Mouse (Mus musculus) embryonic facial prominence, embryonic 11.5 days (tissue): Measurements from ENCODE around the gene Ptprf. TPM values are rescaled to one million over a fixed set of nuclear protein-coding genes. Genes with fewer than 3 reads are reported as not detected.

Source experiments
- ATAC-seq: fragments of 200-750 bp; cut with Nextera tagmentation; replicated peaks from 2 replicates; pipeline ENCODE4 v1.8.0; 2017; ENCODE audit warnings: low read depth; ENCODE audit not compliant: insufficient number of reproducible peaks, low FRiP score, low TSS enrichment
- DNase-seq: peaks from one replicate; pipeline ENCODE4 v3.0.0-alpha.2; 2015; ENCODE audit warnings: low spot score
- H3K27ac ChIP-seq: fragments of 300-500 bp; sonication (generic); replicated peaks from 2 replicates; pipeline ENCODE4 v1.5.1; 2014; ENCODE audit warnings: mild to moderate bottlenecking, low read depth, low read length, control low read depth
- H3K27me3 ChIP-seq: fragments of 300-500 bp; sonication (generic); 2 replicates; pipeline ENCODE4 v1.6.1; 2014; ENCODE audit warnings: mild to moderate bottlenecking, low read length, moderate library complexity, mixed read lengths; ENCODE audit not compliant: control insufficient read depth, insufficient read depth
- H3K36me3 ChIP-seq: fragments of 300-500 bp; sonication (generic); replicated peaks from 2 replicates; pipeline ENCODE4 v1.6.1; 2014; ENCODE audit warnings: low read depth, mild to moderate bottlenecking, low read length, moderate library complexity, mixed read lengths; ENCODE audit not compliant: control insufficient read depth, insufficient read depth
- H3K4me1 ChIP-seq: fragments of 300-500 bp; sonication (generic); 2 replicates; pipeline ENCODE4 v1.6.1; 2014; ENCODE audit warnings: low read length, mixed read lengths; ENCODE audit not compliant: control insufficient read depth, insufficient read depth
- H3K4me2 ChIP-seq: fragments of 300-500 bp; sonication (generic); 2 replicates; pipeline ENCODE4 v1.6.1; 2014; ENCODE audit warnings: low read depth, mild to moderate bottlenecking, control low read depth, low read length, moderate library complexity
- H3K4me3 ChIP-seq: fragments of 300-500 bp; sonication (generic); 2 replicates; pipeline ENCODE4 v1.5.1; 2014; ENCODE audit warnings: low read depth, low read length, control low read depth
- H3K9ac ChIP-seq: fragments of 300-500 bp; sonication (generic); replicated peaks from 2 replicates; pipeline ENCODE4 v1.6.1; 2014; ENCODE audit warnings: mild to moderate bottlenecking, control low read depth, low read length
- H3K9me3 ChIP-seq: fragments of 300-500 bp; sonication (generic); replicated peaks from 2 replicates; pipeline ENCODE4 v1.6.1; 2016; ENCODE audit warnings: mild to moderate bottlenecking, low read length, inconsistent platforms, mixed read lengths; ENCODE audit not compliant: control insufficient read depth
- WGBS: fragments of 180-500 bp; shearing (Covaris S2); extraction: QIAGEN DNeasy Blood & Tissue Kit; methylation state at CpG from one replicate; pipeline ENCODE4 v1.1.7; 2014; 5-methylcytosine and 5-hydroxymethylcytosine counted together
- polyA plus RNA-seq: library from polyadenylated mRNA; unstranded; fragments of >200 nt; fragmentation: Nextera tagmentation; extraction: Ambion mirVana; gene quantifications from 2 replicates; pipeline ENCODE4 v1.2.1, GENCODE M21; 2014

Gene Ptprf
- polyA plus RNA-seq, 1 experiment from 2014 or later: 46.3 TPM

DNA sequence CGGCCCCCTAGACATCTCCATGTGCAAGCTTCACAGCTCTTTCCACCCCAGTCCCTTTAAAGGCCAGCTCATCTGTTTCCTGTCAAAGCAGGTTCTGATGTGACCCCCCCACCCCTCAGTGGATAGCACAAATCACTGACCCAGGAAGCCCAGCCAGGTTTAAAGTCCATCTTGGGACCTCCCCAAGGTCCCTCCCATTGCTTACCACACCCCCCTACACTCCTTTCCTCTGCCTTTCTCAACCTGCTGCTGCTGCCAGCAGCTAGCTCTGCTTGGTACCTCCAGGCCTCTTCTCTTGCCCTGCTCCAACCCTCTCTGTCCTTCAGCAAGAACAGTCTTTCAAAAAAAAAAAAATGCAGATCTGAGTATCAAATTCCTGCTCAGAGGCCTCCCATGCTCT, 76.3 kb downstream of the Ptprf start:
- Histone ChIP-seq H3K9me3 (no peaks in the 10 kb centered on the region), H3K27ac (no peak overlapping the region), H3K4me1 (no peaks in the 10 kb centered on the region), H3K36me3 (peaks cover 8% of the 10 kb centered on the region), H3K27me3 (no peaks in the 10 kb centered on the region), H3K4me3 (no peak overlapping the region), H3K4me2 (no peak overlapping the region), H3K9ac (no peak overlapping the region)
- ATAC-seq (no peak), DNase-seq (no peak)
- 86% methylated on average over 1 of the region's 1 CpGs for WGBS

GRCm38 (mm10) chr4:118206918-118207640, 84.1 kb downstream of the Ptprf start:
- Histone ChIP-seq H3K9ac (no peak overlapping the region), H3K27me3 (no peaks in the 10 kb centered on the region), H3K9me3 (no peaks in the 10 kb centered on the region), H3K4me2 (no peak overlapping the region), H3K4me1 (no peaks in the 10 kb centered on the region), H3K27ac (no peak overlapping the region), H3K36me3 (peaks cover 7% of the 10 kb centered on the region), H3K4me3 (no peak overlapping the region)
- WGBS: 65% methylated on average over 10 of the region's 10 CpGs
- DNase-seq: peak; percentile 12
- peak; percentile 7; the same call in 1 of the 2 replicates for ATAC-seq

- no peak overlapping the region for H3K9ac ChIP-seq
- H3K27ac ChIP-seq: no peak overlapping the region
- H3K4me2 ChIP-seq: no peak overlapping the region
- H3K9me3 ChIP-seq: no peaks in the 10 kb centered on the region
- H3K27me3 ChIP-seq: no peaks in the 10 kb centered on the region
- no peak overlapping the region for H3K4me3 ChIP-seq
- H3K36me3 ChIP-seq: peaks cover 7% of the 10 kb centered on the region; the same call in 1 of the 2 replicates
- DNase-seq (no peak), ATAC-seq (no peak)
- WGBS: 94% methylated on average over 2 of the region's 2 CpGs
- no peaks in the 10 kb centered on the region for H3K4me1 ChIP-seq
Measured at GRCm38 (mm10) chr4:118205906-118206305, 85.3 kb downstream of the Ptprf start.

GRCm38 (mm10) chr4:118199093-118199492, 92.1 kb downstream of the Ptprf start:
- no peak overlapping the region for H3K4me3 ChIP-seq
- H3K4me1 ChIP-seq: no peaks in the 10 kb centered on the region
- DNase-seq (no peak), ATAC-seq (no peak)
- H3K27ac ChIP-seq: no peak overlapping the region
- no peaks in the 10 kb centered on the region for H3K9me3 ChIP-seq
- 84% methylated on average over 2 of the region's 2 CpGs for WGBS
- H3K4me2 ChIP-seq: no peak overlapping the region
- no peak overlapping the region for H3K9ac ChIP-seq
- H3K36me3 ChIP-seq: no peaks in the 10 kb centered on the region
- H3K27me3 ChIP-seq: no peaks in the 10 kb centered on the region

DNA sequence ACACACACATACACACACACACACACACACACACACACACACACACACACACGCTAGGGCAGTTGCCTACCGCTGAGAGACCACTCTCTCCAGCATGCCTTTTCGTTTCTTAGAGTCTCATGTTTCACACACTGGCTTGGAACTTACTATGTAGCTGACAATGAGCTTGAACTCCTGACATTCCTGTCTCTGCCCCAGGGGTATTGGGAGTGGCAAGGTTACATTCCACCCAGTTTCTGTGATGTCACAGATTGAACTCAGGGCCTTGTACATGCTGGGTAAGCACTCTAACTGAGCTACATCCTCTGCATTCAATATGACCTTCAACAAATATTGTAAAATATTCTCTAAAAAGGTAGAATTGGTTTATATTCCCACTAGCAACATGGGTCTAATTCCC, 92.6 kb downstream of the Ptprf start:
- DNase-seq: peak; percentile 33
- Histone ChIP-seq H3K9me3 (no peaks in the 10 kb centered on the region), H3K27me3 (no peaks in the 10 kb centered on the region), H3K27ac (no peak overlapping the region), H3K9ac (no peak overlapping the region), H3K4me3 (no peak overlapping the region), H3K36me3 (no peaks in the 10 kb centered on the region), H3K4me2 (no peak overlapping the region), H3K4me1 (no peaks in the 10 kb centered on the region)
- 61% methylated on average over 3 of the region's 3 CpGs for WGBS
- no peak for ATAC-seq

GRCm38 (mm10) chr4:118196185-118196584, 95.0 kb downstream of the Ptprf start:
- H3K4me2 ChIP-seq: no peak overlapping the region
- H3K9ac ChIP-seq: no peak overlapping the region
- H3K36me3 ChIP-seq: no peaks in the 10 kb centered on the region
- H3K27me3 ChIP-seq: no peaks in the 10 kb centered on the region
- H3K4me1 ChIP-seq: no peaks in the 10 kb centered on the region
- no peaks in the 10 kb centered on the region for H3K9me3 ChIP-seq
- DNase-seq: no peak
- ATAC-seq: no peak
- WGBS: 86% methylated on average over 10 of the region's 10 CpGs
- no peak overlapping the region for H3K27ac ChIP-seq
- H3K4me3 ChIP-seq: no peak overlapping the region

- H3K9me3 ChIP-seq: no peaks in the 10 kb centered on the region
- peak overlapping the region; percentile 90 for H3K27ac ChIP-seq
- no peaks in the 10 kb centered on the region for H3K27me3 ChIP-seq
- DNase-seq (no peak), ATAC-seq (no peak)
- H3K4me2 ChIP-seq: peak overlapping the region; percentile 66
- H3K9ac ChIP-seq: peak overlapping the region; percentile 75
- peaks cover 15% of the 10 kb centered on the region for H3K36me3 ChIP-seq
- H3K4me1 ChIP-seq: peaks cover 3% of the 10 kb centered on the region; the same call in 1 of the 2 replicates
- WGBS: 16% methylated on average over 17 of the region's 17 CpGs
- peak overlapping the region; percentile 76 for H3K4me3 ChIP-seq
Measured at GRCm38 (mm10) chr4:118180301-118181080, 110.7 kb downstream of the Ptprf start.
